Mouse (Mus musculus): Measurements from ENCODE around the gene Tas2r110.

- TF ChIP-seq CTCF (IDR thresholded peaks at IDR 0.05; ENCODE audit: control insufficient read depth, insufficient read depth, low read length) (no peak), POLR2A (IDR thresholded peaks at IDR 0.05; ENCODE audit: borderline replicate concordance, control insufficient read depth, low read depth, low read length) (no peak)
These were observed at the start of gene Tas2r110 for GRCm38 (mm10) chr6:132867708-132868107.

All from bone marrow, adult 2 months (tissue).